Mouse (Mus musculus) limb, embryonic 14.5 days (tissue): ENCODE results near the gene Rad51c. TPM values are rescaled to one million over a fixed set of nuclear protein-coding genes. Genes with fewer than 3 reads are reported as not detected.
"Not testable (repeated sequence)": the region's sequence is repeated elsewhere in the genome, so short reads cannot be mapped to it uniquely, and the experiment has no call there.

Source experiments
- ATAC-seq: fragments of 200-750 bp; cut with Nextera tagmentation; 2 replicates; pipeline ENCODE4 v1.8.0; 2017; ENCODE audit warnings: low read depth, moderate number of reproducible peaks, moderate TSS enrichment; ENCODE audit not compliant: low FRiP score
- DNase-seq: peaks from one replicate; pipeline ENCODE4 v3.0.0-alpha.2; 2015; ENCODE audit warnings: low spot score
- H3K27ac ChIP-seq: fragments of 300-500 bp; sonication (generic); replicated peaks from 2 replicates; pipeline ENCODE4 v1.5.1; 2014; ENCODE audit warnings: low read depth, mild to moderate bottlenecking, low read length, moderate library complexity, mixed read lengths
- H3K27me3 ChIP-seq: fragments of 300-500 bp; sonication (generic); 2 replicates; pipeline ENCODE4 v1.6.1; 2014; ENCODE audit warnings: low read length, mixed read lengths; ENCODE audit not compliant: control insufficient read depth, insufficient read depth
- H3K36me3 ChIP-seq: fragments of 300-500 bp; sonication (generic); 2 replicates; pipeline ENCODE4 v1.6.1; 2014; ENCODE audit warnings: mild to moderate bottlenecking, low read length, moderate library complexity, mixed read lengths; ENCODE audit not compliant: control insufficient read depth, insufficient read depth
- H3K4me1 ChIP-seq: fragments of 300-500 bp; sonication (generic); 2 replicates; pipeline ENCODE4 v1.6.1; 2014; ENCODE audit warnings: antibody characterized with exemption, low read length, mixed read lengths; ENCODE audit not compliant: control insufficient read depth, insufficient read depth
- H3K4me2 ChIP-seq: fragments of 300-500 bp; sonication (generic); replicated peaks from 2 replicates; pipeline ENCODE4 v1.6.1; 2014; ENCODE audit warnings: low read depth, mild to moderate bottlenecking, low read length, moderate library complexity; ENCODE audit not compliant: severe bottlenecking
- H3K4me3 ChIP-seq: fragments of 300-500 bp; sonication (generic); replicated peaks from 2 replicates; pipeline ENCODE4 v1.5.1; 2014; ENCODE audit warnings: low read length
- H3K9ac ChIP-seq: fragments of 300-500 bp; sonication (generic); 2 replicates; pipeline ENCODE4 v1.6.1; 2014; ENCODE audit warnings: mild to moderate bottlenecking, low read depth, low read length, moderate library complexity; ENCODE audit not compliant: severe bottlenecking
- H3K9me3 ChIP-seq: fragments of 300-500 bp; sonication (generic); 2 replicates; pipeline ENCODE4 v1.6.1; 2016; ENCODE audit warnings: low read length; ENCODE audit not compliant: control insufficient read depth
- POLR2A ChIP-seq: fragments of 200-500 bp; IDR thresholded peaks from 2 replicates; pipeline ENCODE4 v1.8.0; 2012; ENCODE audit warnings: inconsistent platforms, mild to moderate bottlenecking, moderate library complexity, borderline replicate concordance; ENCODE audit not compliant: insufficient read depth, insufficient read length; ENCODE audit errors: extremely low read depth
- WGBS: fragments of 180-500 bp; shearing (Covaris S2); extraction: QIAGEN DNeasy Blood & Tissue Kit; methylation state at CpG from one replicate; pipeline ENCODE4 v1.1.7; 2014; 5-methylcytosine and 5-hydroxymethylcytosine counted together
- polyA plus RNA-seq, 2 experiments: library from polyadenylated mRNA; depleted of rRNA in 1 of 2; stranded (reverse) in 1 of 2; unstranded in 1 of 2; fragments of >200 nt; fragmentation: Nextera tagmentation in 1 of 2; extraction: Ambion mirVana in 1 of 2; gene quantifications; 2 replicates each; pipeline versions ENCODE4 v1.2.1 to v1.2.3; 2012 to 2014

The Rad51c gene
- polyA plus RNA-seq, 2 experiments = 8.0 to 9.8 TPM

DNA sequence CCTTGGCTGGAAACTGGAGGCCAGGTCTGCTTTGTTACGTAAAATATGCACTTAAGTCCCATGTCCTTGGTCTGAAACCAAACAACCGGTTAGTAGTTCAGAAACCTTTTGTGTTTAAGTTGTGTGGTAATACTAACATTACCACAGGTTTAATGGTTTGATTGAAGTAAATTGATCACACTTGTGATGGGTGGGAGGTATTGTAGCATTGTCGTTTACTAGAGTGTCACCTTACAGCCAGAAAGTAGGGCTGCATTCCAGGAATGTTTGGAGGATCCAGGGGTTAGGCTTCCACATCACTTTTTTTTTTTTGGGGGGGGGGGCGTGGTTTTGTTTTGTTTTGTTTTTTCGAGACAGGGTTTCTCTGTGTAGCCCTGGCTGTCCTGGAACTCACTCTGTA is 11.4 kb upstream of the Rad51c start:
- no peak overlapping the region for H3K9ac ChIP-seq
- no peaks in the 10 kb centered on the region for H3K27me3 ChIP-seq
- no peak overlapping the region for H3K4me3 ChIP-seq
- TF ChIP-seq POLR2A = no peak
- H3K36me3 ChIP-seq = no peaks in the 10 kb centered on the region
- WGBS = 46% methylated on average over 5 of the region's 5 CpGs
- H3K9me3 ChIP-seq = no peaks in the 10 kb centered on the region
- no peaks in the 10 kb centered on the region for H3K4me1 ChIP-seq
- no peak overlapping the region for H3K4me2 ChIP-seq
- ATAC-seq (no peak), DNase-seq (no peak)
- no peak overlapping the region for H3K27ac ChIP-seq

DNA sequence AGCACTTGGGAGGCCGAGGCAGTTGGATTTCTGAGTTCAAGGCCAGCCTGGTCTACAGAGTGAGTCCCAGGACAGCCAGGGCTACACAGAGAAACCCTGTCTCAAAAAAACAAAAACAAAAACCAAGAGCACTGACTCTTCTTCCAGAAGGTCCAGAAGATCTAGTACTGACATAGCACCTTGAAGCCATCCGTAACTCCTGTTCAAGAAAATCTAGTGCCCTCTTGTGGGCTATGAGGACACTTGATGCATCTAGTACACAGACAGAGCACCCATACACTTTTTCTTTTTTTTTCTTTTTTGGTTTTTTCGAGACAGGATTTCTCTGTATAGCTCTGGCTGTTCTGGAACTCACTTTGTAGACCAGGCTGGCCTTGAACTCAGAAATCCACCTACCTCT is 8.7 kb upstream of the Rad51c start:
- peak; percentile 34 for DNase-seq
- not testable (repeated sequence) for H3K36me3 ChIP-seq, H3K27me3 ChIP-seq, H3K4me2 ChIP-seq, H3K9ac ChIP-seq, H3K4me1 ChIP-seq, ATAC-seq, H3K9me3 ChIP-seq, H3K27ac ChIP-seq, H3K4me3 ChIP-seq
- 75% methylated on average over 3 of the region's 3 CpGs for WGBS

DNA sequence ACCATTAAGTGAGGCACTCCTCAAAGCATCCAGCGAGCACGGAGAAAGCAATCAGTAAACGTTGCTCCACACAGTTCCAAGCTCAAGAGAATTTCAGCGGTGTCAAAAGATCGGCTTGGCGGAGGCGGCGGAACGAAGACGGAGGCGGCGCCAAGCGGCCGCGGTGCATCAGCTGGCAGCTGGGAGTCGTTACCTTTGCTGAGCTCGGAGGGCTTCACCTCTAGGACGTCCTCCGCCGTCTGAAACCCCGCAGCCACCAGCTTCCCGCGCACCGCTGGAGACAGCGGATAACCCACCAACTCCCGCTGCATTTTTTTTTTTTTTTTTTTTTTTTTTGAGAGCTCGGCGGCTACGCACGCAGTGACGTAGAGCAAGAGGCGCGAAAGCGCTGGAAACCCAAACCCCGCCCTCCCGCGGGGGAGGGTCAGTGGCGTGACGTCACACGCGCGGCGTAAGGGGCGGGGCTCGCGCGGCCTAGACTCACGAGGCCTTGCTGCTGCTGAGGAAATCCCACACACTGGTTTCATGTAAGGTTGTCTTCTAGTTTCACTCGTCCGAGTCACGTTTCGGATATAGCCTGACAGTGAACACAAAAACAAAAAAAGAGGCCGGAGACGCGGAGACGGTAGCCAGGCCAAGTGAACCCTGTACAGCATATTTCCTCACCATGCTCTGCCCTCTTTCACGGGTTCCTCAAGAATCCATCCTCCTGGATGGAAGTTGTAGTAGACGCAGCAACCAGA is 472 bp downstream of the Rad51c start:
- Histone ChIP-seq H3K4me3 (peak overlapping the region; percentile 63), H3K4me1 (peaks cover 4% of the 10 kb centered on the region), H3K27me3 (no peaks in the 10 kb centered on the region), H3K4me2 (peak overlapping the region; percentile 52), H3K36me3 (peaks cover 4% of the 10 kb centered on the region; the same call in 1 of the 2 replicates), H3K27ac (peak overlapping the region; percentile 96), H3K9me3 (no peaks in the 10 kb centered on the region), H3K9ac (peak overlapping the region; percentile 86)
- peak; percentile 21; the same call in 1 of the 2 replicates for TF ChIP-seq POLR2A
- peak; percentile 95 for DNase-seq
- peak; percentile 98 for ATAC-seq
- 5% methylated on average over 58 of the region's 58 CpGs for WGBS

DNA sequence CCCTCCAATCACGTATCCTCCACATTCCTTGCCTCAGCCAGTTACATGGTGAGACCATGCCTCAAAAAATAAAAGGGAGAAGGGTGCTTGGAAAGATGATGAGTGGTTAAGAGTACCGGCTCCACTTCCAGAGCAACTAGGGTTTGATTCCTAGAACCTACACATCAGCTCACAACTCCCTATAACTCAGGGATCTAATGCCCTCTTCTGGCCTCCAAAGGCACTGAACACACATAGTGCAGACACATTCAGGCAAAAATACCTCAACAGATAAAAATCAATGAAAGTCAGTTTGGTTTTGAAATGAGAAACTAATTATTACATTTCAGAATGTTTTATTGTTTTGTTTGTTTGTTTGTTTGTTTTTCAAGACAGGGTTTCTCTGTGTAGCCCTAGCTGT is 6.4 kb downstream of the Rad51c start:
- no peak overlapping the region for H3K9ac ChIP-seq
- no peak for DNase-seq
- WGBS = 95% methylated on average over 2 of the region's 2 CpGs
- no peaks in the 10 kb centered on the region for H3K27me3 ChIP-seq
- no peak for ATAC-seq
- H3K4me2 ChIP-seq = no peak overlapping the region
- no peak overlapping the region for H3K27ac ChIP-seq
- no peaks in the 10 kb centered on the region for H3K9me3 ChIP-seq
- no peak for TF ChIP-seq POLR2A
- H3K4me1 ChIP-seq = no peaks in the 10 kb centered on the region
- no peak overlapping the region for H3K4me3 ChIP-seq
- peaks cover 9% of the 10 kb centered on the region for H3K36me3 ChIP-seq

DNA sequence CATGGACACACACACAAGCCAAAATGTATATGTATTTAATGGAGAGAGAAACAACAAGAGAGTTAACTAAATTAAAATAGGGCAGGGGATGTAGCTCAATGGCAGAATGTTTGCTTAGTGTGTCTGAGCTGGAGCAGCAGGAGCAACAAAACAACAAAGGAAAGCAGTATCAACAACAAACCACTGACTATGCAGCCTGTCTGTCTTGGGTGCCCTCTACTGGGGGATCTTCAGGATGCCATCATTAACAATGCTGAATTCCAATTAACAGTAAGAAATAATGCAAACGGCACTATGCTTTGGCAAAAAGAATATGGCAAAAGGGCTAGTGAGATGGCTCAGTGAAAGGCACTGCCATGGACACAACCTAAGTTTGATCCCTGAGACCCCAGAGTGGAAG is 10.9 kb downstream of the Rad51c start:
- Histone ChIP-seq H3K9me3 (no peaks in the 10 kb centered on the region), H3K4me2 (no peak overlapping the region), H3K9ac (no peak overlapping the region), H3K36me3 (peaks cover 9% of the 10 kb centered on the region), H3K27ac (no peak overlapping the region), H3K4me3 (no peak overlapping the region), H3K4me1 (no peaks in the 10 kb centered on the region), H3K27me3 (no peaks in the 10 kb centered on the region)
- 45% methylated on average over 1 of the region's 1 CpGs for WGBS
- no peak for TF ChIP-seq POLR2A
- DNase-seq = peak; percentile 29
- no peak for ATAC-seq

DNA sequence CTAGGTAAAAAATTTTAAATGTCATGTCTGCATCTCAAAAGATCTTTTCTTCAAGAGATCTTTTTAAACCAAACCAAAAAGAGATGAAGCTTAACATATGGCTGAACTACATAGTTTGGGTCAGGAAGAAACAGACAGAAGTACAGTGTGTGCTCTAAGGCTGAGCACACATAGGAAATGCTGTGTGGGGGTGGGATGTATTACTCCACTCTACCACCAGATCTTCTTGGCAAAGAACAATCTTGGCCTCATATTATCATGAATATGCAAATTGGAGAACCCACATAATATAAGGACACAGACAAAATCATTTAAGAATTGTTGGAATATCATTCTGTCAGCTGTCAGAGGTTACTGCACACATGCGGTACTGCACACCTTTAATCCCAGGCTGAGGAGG is 19.1 kb downstream of the Rad51c start:
- no peak for ATAC-seq
- TF ChIP-seq POLR2A = no peak
- WGBS = 89% methylated on average over 1 of the region's 1 CpGs

More for the DNA sequence above, 19.1 kb downstream of the Rad51c start:
- Histone ChIP-seq H3K9ac (no peak overlapping the region), H3K27ac (no peak overlapping the region), H3K4me3 (no peak overlapping the region), H3K4me1 (no peaks in the 10 kb centered on the region), H3K27me3 (no peaks in the 10 kb centered on the region), H3K9me3 (no peaks in the 10 kb centered on the region), H3K36me3 (peaks cover 3% of the 10 kb centered on the region; the same call in 1 of the 2 replicates), H3K4me2 (no peak overlapping the region)
- no peak for DNase-seq
